Mouse (Mus musculus): ENCODE results near the gene Atrnl1.
A peak's percentile ranks its signal among the peaks of the same experiment; 100 is the strongest.
"Not testable (repeated sequence)": the region's sequence is repeated elsewhere in the genome, so short reads cannot be mapped to it uniquely, and the experiment has no call there.

Atrnl1 gene

GRCm38 (mm10) chr19:57823446-57823845 is 212.6 kb downstream of the Atrnl1 start:
- no peak for DNase-seq (ENCODE audit: low read depth, low spot score)

- no peak for DNase-seq (ENCODE audit: low read depth, low spot score)
Observed at GRCm38 (mm10) chr19:57825271-57826207, 214.7 kb downstream of the Atrnl1 start.

GRCm38 (mm10) chr19:57833083-57833482 is 222.2 kb downstream of the Atrnl1 start:
- DNase-seq (ENCODE audit: low read depth, low spot score) = no peak

- DNase-seq (ENCODE audit: low read depth, low spot score) = peak; percentile 19
Observed at GRCm38 (mm10) chr19:57837882-57838281, 227.0 kb downstream of the Atrnl1 start.

DNA sequence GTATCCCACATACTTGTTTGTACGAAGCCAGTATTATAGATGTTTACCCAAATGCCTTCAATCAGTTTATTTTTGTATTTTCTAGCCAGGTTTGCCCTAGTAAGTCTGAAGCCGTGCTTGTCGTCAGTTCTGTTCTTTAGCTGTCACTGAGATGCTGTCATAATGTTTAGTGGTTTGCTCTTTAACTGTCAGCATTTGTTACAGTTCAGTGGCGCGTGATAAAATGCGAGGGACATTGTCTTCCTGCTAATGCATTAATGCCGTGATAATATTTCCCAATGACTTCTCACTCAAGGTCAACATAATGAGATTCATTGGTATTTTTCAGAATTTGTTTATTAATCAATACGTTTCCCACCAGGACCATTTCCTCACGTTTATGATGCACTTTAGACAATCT is 227.7 kb downstream of the Atrnl1 start:
- no peak for DNase-seq (ENCODE audit: low read depth, low spot score)

GRCm38 (mm10) chr19:57849915-57850314 is 239.1 kb downstream of the Atrnl1 start:
- DNase-seq (ENCODE audit: low read depth, low spot score) = no peak

DNA sequence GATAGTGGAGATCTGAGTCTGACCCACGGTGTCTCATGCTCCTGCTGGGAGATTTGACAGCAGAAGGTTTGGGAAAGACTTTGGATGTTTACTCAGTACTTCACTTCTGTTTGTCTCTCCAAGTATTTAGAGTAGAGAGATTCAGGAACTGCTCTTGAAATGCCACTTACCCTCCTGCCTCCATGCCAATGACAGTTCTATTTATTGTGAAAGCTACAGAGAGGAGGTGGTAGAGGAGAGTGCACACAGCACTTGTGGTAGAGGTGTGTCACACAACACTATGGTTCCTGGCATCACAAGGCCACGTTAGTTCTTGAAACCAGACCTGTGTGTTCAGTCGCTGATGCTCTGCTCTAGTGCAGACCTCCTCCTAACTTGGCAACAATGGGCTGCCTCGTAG is 257.5 kb downstream of the Atrnl1 start:
- no peak for DNase-seq (ENCODE audit: low read depth, low spot score)

DNA sequence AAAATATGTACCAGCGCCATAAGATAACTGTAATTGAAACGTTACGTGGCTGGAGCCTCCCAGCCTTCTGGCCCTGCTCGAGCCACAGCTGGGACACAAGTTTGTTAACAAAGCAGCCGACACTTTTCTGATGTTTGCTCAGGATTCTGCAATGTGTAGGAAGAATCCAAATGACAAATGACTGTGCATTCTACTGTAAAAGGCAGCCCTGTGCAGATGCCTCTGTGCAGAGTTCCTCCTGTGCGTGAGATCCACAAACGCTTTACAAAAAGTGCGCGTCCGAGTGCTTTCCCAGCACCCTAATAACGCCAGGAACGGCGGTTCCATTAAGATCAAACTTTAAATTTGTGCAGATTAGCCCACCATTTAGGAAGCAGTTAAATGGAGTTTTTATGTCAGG is 260.0 kb downstream of the Atrnl1 start:
- no peak for DNase-seq (ENCODE audit: low read depth, low spot score)

DNA sequence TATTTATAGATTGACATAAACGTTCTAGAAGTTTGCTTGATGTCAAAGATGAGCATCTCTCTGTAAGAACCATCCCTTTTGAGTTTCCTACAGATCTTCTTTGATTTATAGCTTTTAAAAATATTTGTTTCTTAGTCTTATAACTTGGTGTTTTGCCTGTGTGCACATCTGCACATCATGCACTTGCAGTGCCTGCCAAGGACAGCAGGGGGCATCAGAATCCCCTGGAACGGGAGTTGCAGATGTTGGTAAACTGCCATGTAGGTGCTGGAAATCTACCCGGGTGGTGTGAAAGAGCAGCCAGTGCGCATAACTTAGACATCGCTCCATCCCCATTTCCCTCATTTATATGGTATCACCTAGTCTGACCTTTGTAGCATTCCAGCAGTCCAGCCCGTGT is 265.2 kb downstream of the Atrnl1 start:
- no peak for DNase-seq (ENCODE audit: low read depth, low spot score)

DNA sequence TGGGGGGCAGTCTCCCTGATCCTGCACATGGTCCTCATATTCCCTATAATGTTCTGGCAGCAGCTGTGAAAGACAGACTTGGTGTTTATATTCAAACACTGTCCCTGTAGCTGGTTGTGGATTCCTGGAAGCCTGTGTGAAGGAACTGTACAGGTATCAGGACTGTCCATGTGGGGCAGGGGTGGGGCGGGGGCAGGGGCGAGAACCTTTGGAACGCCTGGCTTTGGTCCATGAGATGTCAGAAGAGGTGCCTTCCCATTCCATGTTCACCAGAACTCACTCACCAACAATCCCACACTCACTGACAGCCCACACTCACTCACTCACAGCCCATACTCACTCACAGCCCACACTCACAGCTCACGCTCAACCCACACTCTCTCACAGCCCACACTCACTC is 266.5 kb downstream of the Atrnl1 start:
- DNase-seq (ENCODE audit: low read depth, low spot score) = no peak

GRCm38 (mm10) chr19:57878583-57878982 is 267.7 kb downstream of the Atrnl1 start:
- no peak for DNase-seq (ENCODE audit: low read depth, low spot score)

DNA sequence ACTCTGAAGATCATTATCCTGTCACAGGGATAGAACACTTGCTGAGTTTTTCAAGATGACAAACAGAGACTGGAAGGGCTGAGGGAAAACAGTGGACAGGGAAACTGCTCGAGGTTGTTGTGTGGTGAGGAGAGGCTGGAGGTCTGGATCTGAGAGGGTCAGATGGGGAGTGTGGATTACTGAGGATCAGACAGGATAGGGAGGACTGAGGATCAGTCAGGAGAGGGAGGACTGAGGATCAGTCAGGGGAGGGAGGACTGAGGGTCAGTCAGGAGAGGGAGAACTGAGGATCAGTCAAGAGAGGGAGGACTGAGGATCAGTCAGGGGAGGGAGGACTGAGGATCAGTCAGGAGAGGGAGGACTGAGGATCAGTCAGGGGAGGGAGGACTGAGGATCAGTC is 269.0 kb downstream of the Atrnl1 start:
- DNase-seq (ENCODE audit: low read depth, low spot score) = not testable (repeated sequence)

- DNase-seq (ENCODE audit: low read depth, low spot score) = no peak
Observed at GRCm38 (mm10) chr19:57881927-57882326, 271.1 kb downstream of the Atrnl1 start.

DNA sequence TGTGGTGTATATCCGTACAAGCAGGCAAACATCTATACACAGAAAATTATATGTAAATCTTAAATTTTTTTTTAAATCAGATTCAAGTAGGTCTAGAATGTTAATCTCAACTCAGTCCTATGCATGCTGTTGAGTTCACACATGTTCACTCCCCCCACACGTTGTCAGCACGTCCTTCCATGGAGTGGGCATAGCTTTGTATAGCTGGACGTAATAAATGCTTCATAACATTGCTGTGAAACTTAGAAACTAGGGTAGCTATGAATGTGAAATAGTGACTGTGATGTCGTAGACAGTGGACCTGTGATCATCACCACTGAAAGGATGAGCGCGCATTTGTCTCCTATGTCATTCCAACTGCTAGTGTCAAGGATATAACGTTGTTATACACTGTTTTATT is 278.0 kb downstream of the Atrnl1 start:
- DNase-seq (ENCODE audit: low read depth, low spot score) = no peak

- no peak for DNase-seq (ENCODE audit: low read depth, low spot score)
Observed at GRCm38 (mm10) chr19:57889741-57890140, 278.9 kb downstream of the Atrnl1 start.

GRCm38 (mm10) chr19:57890954-57891353 is 280.1 kb downstream of the Atrnl1 start:
- no peak for DNase-seq (ENCODE audit: low read depth, low spot score)

DNA sequence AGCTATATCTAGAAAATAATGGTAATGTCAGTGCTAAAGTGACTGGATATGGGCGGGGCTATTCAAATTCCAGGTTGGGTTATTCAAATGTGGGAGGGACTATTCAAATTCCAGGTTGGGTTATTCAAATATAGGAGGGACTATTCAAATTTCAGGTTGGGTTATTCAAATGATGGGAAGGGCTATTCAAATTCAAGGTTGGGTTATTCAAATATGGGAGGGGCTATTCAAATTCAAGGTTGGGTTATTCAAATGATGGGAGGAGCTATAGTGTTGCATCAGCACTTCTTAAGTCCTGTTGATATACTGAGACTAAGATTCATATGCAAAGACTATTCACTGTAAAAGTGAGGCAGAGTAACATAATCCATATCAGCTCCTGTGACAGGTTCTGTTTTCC is 283.4 kb downstream of the Atrnl1 start:
- no peak for DNase-seq (ENCODE audit: low read depth, low spot score)

GRCm38 (mm10) chr19:57900037-57900436 is 289.2 kb downstream of the Atrnl1 start:
- DNase-seq (ENCODE audit: low read depth, low spot score) = no peak

- DNase-seq (ENCODE audit: low read depth, low spot score) = no peak
Observed at GRCm38 (mm10) chr19:57909466-57909865, 298.6 kb downstream of the Atrnl1 start.

GRCm38 (mm10) chr19:57910650-57911049 is 299.8 kb downstream of the Atrnl1 start:
- no peak for DNase-seq (ENCODE audit: low read depth, low spot score)

- DNase-seq (ENCODE audit: low read depth, low spot score) = peak; percentile 41
Observed at GRCm38 (mm10) chr19:57916325-57916724, 305.5 kb downstream of the Atrnl1 start.

GRCm38 (mm10) chr19:57922991-57923390 is 312.2 kb downstream of the Atrnl1 start:
- DNase-seq (ENCODE audit: low read depth, low spot score) = no peak

- DNase-seq (ENCODE audit: low read depth, low spot score) = no peak
Observed at GRCm38 (mm10) chr19:57924856-57925255, 314.0 kb downstream of the Atrnl1 start.
